Comparison of ENCODE assay signal across 16 mouse cellular contexts in the genomic region with DNA sequence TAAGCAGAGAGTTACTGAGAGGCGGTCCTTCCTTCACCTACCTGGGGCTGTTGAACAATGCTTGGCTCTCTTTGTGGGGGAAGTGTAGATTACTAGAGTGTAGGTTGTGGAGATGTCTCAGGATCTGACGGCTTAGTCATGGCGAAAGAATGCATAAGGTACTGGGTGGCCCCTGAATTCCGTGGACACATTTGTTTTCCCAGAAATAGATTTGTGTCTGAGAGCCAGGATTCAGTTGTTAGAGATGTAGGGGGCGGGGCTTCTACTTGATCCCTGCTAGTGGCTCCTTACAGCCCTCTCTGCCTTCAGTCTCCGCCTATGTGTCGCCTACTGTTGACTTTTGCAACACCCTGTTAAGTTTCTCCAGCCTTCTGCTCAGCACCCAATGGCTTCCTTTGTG. TPM values are rescaled to one million over a fixed set of nuclear protein-coding genes. Genes with fewer than 3 reads are reported as not detected.
DNase-seq lines count a peak whose midpoint lies in the region; ATAC-seq lines count a peak whose summit lies in the region.
"Had no signal": no experiment of that assay in that cellular context is flagged by ENCODE, and none has a peak within 500 bp of the region (broad histone marks: within the 10 kb centered on the region; RNA-seq: fewer than 3 reads in every experiment).

No protein-coding gene starts in this region.

- H3K9ac ChIP-seq in heart, embryonic 11.5 days (ENCODE audit: low read depth, low read length): no peak overlapping the region
- no peak overlapping the region for H3K9ac ChIP-seq in heart, embryonic 15.5 days
- no peak overlapping the region for H3K9ac ChIP-seq in hindbrain, embryonic 14.5 days
- H3K9ac ChIP-seq: forebrain, embryonic 12.5 days; hindbrain, embryonic 15.5 days; liver, embryonic 12.5 days; neural tube, embryonic 15.5 days had no signal

- H3K27ac ChIP-seq in heart, embryonic 11.5 days (ENCODE audit: low read depth, low read length): peak overlapping the region; percentile 54
- peak overlapping the region; percentile 72 for H3K27ac ChIP-seq in heart, embryonic 15.5 days
- no peak overlapping the region for H3K27ac ChIP-seq in hindbrain, embryonic 14.5 days
- H3K27ac ChIP-seq: forebrain, embryonic 12.5 days; hindbrain, embryonic 15.5 days; liver, embryonic 12.5 days; neural tube, embryonic 15.5 days had no signal

- H3K4me1 ChIP-seq in heart, embryonic 11.5 days (ENCODE audit: control insufficient read depth, insufficient read depth, low read length): peaks cover 70% of the 10 kb centered on the region
- H3K4me1 ChIP-seq in heart, embryonic 15.5 days (replicated peaks): peaks cover 83% of the 10 kb centered on the region
- peaks cover 12% of the 10 kb centered on the region for H3K4me1 ChIP-seq in hindbrain, embryonic 14.5 days (replicated peaks; ENCODE audit: control insufficient read depth, insufficient read depth, low read length)
- H3K4me1 ChIP-seq: liver, embryonic 12.5 days had no signal

- H3K4me3 ChIP-seq in heart, embryonic 11.5 days (ENCODE audit: low read depth, low read length): no peak overlapping the region
- no peak overlapping the region for H3K4me3 ChIP-seq in heart, embryonic 15.5 days
- H3K4me3 ChIP-seq in hindbrain, embryonic 14.5 days (replicated peaks; ENCODE audit: low read length): no peak overlapping the region
- H3K4me3 ChIP-seq: forebrain, embryonic 12.5 days; hindbrain, embryonic 15.5 days; liver, embryonic 12.5 days; neural tube, embryonic 15.5 days had no signal

- DNase-seq in heart, adult 8-10 months (ENCODE audit: low spot score): no peak
- DNase-seq in 3T3-L1 (ENCODE audit: low read depth, low spot score): peak; percentile 89
- DNase-seq in lung, postnatal 10 days: peak; percentile 48
- DNase-seq in spleen, adult 18-20 months: no peak
- no peak for DNase-seq in hindbrain, embryonic 14.5 days (ENCODE audit: low spot score)
- DNase-seq: adrenal gland, postnatal 10 days; embryo, embryonic 11 days had no signal

- no peaks in the 10 kb centered on the region for H3K9me3 ChIP-seq in heart, embryonic 11.5 days (replicated peaks; ENCODE audit: control insufficient read depth, low read length)
- H3K9me3 ChIP-seq in heart, embryonic 15.5 days (replicated peaks): no peaks in the 10 kb centered on the region
- H3K9me3 ChIP-seq in hindbrain, embryonic 14.5 days (ENCODE audit: control insufficient read depth, low read length): no peaks in the 10 kb centered on the region
- H3K9me3 ChIP-seq: forebrain, embryonic 12.5 days; hindbrain, embryonic 15.5 days; liver, embryonic 12.5 days; neural tube, embryonic 15.5 days had no signal

- peak overlapping the region; percentile 29 for H3K4me2 ChIP-seq in heart, embryonic 11.5 days
- H3K4me2 ChIP-seq in heart, embryonic 15.5 days: peak overlapping the region; percentile 26; the same call in 1 of the 2 replicates
- H3K4me2 ChIP-seq in hindbrain, embryonic 14.5 days (replicated peaks): no peak overlapping the region
- H3K4me2 ChIP-seq: forebrain, embryonic 12.5 days; hindbrain, embryonic 15.5 days; liver, embryonic 12.5 days; midbrain, embryonic 11.5 days; neural tube, embryonic 15.5 days had no signal

- H3K27me3 ChIP-seq in heart, embryonic 11.5 days (ENCODE audit: control insufficient read depth, insufficient read depth, low read length): no peaks in the 10 kb centered on the region
- H3K27me3 ChIP-seq in heart, embryonic 15.5 days: no peaks in the 10 kb centered on the region
- H3K27me3 ChIP-seq in hindbrain, embryonic 14.5 days (ENCODE audit: control insufficient read depth, insufficient read depth, low read length): peaks cover 14% of the 10 kb centered on the region; the same call in 1 of the 2 replicates
- H3K27me3 ChIP-seq: Patski had no signal

- H3K36me3 ChIP-seq in heart, embryonic 11.5 days (ENCODE audit: control insufficient read depth, insufficient read depth, low read length): no peaks in the 10 kb centered on the region; the same call in 1 of the 2 replicates
- no peaks in the 10 kb centered on the region for H3K36me3 ChIP-seq in heart, embryonic 15.5 days
- no peaks in the 10 kb centered on the region for H3K36me3 ChIP-seq in hindbrain, embryonic 14.5 days (replicated peaks; ENCODE audit: control insufficient read depth, insufficient read depth)
- H3K36me3 ChIP-seq: forebrain, embryonic 12.5 days; hindbrain, embryonic 15.5 days; liver, embryonic 12.5 days; neural tube, embryonic 15.5 days had no signal

- WGBS in heart, embryonic 11.5 days (ENCODE audit: insufficient replicate concordance): 39% methylated on average over 7 of the region's 7 CpGs
- WGBS in heart, embryonic 15.5 days: 34% methylated on average over 7 of the region's 7 CpGs
- 76% methylated on average over 7 of the region's 7 CpGs for WGBS in hindbrain, embryonic 14.5 days

- peak; percentile 50; the same call in 1 of the 2 replicates for ATAC-seq in heart, embryonic 11.5 days (replicated peaks; ENCODE audit: insufficient number of reproducible peaks, low FRiP score, low TSS enrichment)
- peak; percentile 44; the same call in 1 of the 2 replicates for ATAC-seq in heart, embryonic 15.5 days (replicated peaks; ENCODE audit: insufficient number of reproducible peaks, insufficient read depth, low FRiP score, low read depth)
- ATAC-seq in monocyte, adult 5-6 weeks (replicated peaks; ENCODE audit: insufficient number of reproducible peaks, low FRiP score, low TSS enrichment, poor library complexity, severe bottlenecking): no peak
- no peak for ATAC-seq in hindbrain, embryonic 14.5 days (ENCODE audit: low FRiP score)
- ATAC-seq: liver, embryonic 12.5 days; Patski had no signal

RNA-seq across cellular contexts. Expression of gene Tcf7l2, which starts 12.7 kb away (rescaled TPM):
- polyA plus RNA-seq in heart, embryonic 11.5 days (2014; fragmentation: Nextera tagmentation; extraction: Ambion mirVana): 67.1 and 82.0 TPM in 2 replicates
- 10 to 100 TPM in 3 of 4 experiments, 1 to 10 TPM in 1; 10.0 to 14.7 (median 12.3) TPM for total RNA-seq in heart, adult 8-10 months (2022)
- polyA plus RNA-seq in heart, embryonic 15.5 days (2015; fragmentation: Nextera tagmentation; extraction: Ambion mirVana): 43.2 and 48.2 TPM in 2 replicates
- 11.3 to 16.3 TPM (median 15.3 TPM) in 3 replicates for total RNA-seq in monocyte, adult 5-6 weeks (2017)
- 24.0 and 38.1 TPM in 2 replicates for polyA plus RNA-seq in hindbrain, embryonic 14.5 days (2014; fragmentation: Nextera tagmentation; extraction: Ambion mirVana)

Comparison
In these comparisons a context has a peak if more than half of its experiments do, and no peak if none do; other contexts are left out.
1. ATAC-seq: peak in heart, embryonic 11.5 days (single experiment) and heart, embryonic 15.5 days (single experiment); none in monocyte, adult 5-6 weeks (single experiment) and hindbrain, embryonic 14.5 days (single experiment).
2. DNase-seq: peak in 3T3-L1 (single experiment) and lung, postnatal 10 days (single experiment); none in heart, adult 8-10 months (single experiment), spleen, adult 18-20 months (0 of 2) and hindbrain, embryonic 14.5 days (single experiment).